Mouse (Mus musculus) hematopoietic stem cell, adult 5-6 weeks (primary cell): Measurements from ENCODE around the gene Gpr153. TPM values are rescaled to one million over a fixed set of nuclear protein-coding genes. Genes with fewer than 3 reads are reported as not detected.
"Not testable (repeated sequence)": the region's sequence is repeated elsewhere in the genome, so short reads cannot be mapped to it uniquely, and the experiment has no call there.

ENCODE experiments used
- ATAC-seq, 2 experiments: fragments of 125-278 bp in 1 of 2; replicated peaks in 1 of 2; 2 replicates each; pipeline ENCODE4 v1.8.0; 2016 to 2017; ENCODE audit warnings: inconsistent platforms in 2 of 2, mild to moderate bottlenecking in 2 of 2, moderate number of reproducible peaks in 2 of 2, low read depth in 1 of 2, moderate TSS enrichment in 1 of 2; ENCODE audit not compliant: low FRiP score in 2 of 2, poor library complexity in 2 of 2, severe bottlenecking in 2 of 2, insufficient read depth in 1 of 2, low TSS enrichment in 1 of 2
- total RNA-seq: library from RNA; stranded (forward); fragments of 172-1452, 232-1000 nt; gene quantifications from 2 replicates; pipeline ENCODE4 v1.2.3, GENCODE M21; 2017

Gpr153 gene
- total RNA-seq = not detected in 2 replicates

DNA sequence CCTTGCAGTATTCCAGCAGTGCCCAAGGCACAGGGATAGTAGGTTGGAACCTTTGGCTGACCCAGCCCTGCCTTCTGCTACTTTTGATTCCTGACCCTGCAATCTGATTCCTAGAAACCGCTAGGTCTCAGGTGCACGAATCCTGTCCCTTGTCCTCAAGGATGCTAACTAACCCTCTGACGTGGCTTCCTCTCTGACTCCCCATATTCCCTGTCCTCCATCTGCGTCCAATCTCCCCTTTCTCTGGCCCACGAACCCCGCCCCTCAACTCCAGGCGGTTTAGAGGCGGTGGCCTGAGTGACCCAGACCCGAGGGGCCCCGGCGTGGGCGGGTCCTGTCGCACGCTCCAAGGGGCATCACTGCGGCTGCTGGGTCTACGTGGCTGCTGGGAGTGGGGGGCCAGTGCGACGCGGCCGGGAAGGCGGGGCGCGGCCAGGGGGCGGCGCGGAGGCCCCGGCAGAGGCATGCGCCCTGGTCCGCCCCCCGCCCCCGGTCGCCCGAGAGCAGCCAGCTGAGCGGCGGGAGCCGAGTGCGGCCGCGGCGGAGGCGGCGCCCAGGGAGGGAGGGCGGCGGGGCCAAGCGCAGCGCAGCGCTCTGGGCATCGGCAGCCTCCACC, at the start of gene Gpr153:
Gpr153 (plus strand) TSS at position 612 of the 616 bp plus-strand sequence.
- ATAC-seq = no peak

DNA sequence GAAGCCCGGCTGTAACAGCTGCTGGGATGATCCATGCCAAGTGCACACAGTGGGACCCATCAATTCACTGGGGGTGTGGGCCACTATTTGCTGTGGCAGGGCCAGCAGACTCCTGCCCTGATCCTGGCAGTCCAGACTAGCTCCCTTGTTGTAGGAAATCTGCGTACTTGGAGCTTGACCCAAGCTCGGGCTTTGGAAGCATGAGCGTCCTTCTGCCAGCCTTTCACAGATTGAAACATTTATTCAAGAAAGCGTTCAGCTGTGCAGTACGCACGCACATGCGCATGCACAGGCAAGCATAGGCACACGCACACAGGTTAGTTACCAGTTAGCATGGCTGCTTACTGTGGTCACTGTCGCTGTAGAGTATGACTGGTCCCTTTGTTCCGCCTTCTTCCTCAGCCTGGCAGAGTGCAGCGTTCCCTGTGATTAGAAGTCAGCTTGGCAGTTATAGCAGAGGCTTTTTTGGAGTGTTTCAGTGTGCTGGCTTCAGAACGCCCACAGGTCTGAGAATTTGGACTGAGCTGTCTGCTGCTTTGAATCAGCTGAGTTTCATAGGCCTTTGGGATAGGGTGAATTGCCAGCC, 47.0 kb upstream of the Gpr153 start:
- ATAC-seq = no peak

DNA sequence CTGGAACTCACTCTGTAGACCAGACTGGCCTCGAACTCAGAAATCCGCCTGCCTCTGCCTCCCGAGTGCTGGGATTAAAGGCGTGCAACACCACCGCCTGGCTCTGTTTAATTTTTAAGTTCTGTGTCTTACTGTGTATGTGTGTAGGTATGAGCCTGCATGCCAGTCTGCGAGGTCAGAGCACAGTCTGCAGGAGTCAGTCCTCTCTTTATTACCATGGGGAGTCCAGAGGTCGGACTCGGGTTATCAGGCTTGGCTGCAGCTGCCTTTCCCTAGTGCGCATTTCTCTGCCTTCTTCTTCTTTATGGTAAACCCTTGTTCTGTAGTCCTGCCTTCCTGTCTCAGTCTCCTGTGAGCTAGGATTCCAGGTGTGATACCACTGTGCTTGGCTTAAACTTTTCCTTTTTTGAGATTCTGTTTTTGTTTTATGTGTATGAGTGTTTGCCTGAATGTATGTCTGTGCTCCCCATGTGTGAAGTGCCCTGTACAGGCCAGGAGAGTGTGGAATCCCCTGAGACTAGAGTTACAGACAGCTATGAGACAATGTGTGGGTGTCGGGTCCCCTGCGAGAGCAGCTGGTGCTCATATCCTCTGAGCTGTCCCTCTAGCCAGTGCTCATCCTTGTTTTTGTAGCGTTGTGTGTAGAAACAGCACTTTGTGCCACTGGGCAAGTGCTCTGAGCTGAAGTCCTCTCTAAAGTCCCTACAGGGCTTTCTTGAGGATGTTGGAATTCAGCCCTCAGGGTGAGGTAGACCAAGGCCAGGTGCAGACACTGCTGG, 46.1 kb upstream of the Gpr153 start:
- ATAC-seq = no peak

DNA sequence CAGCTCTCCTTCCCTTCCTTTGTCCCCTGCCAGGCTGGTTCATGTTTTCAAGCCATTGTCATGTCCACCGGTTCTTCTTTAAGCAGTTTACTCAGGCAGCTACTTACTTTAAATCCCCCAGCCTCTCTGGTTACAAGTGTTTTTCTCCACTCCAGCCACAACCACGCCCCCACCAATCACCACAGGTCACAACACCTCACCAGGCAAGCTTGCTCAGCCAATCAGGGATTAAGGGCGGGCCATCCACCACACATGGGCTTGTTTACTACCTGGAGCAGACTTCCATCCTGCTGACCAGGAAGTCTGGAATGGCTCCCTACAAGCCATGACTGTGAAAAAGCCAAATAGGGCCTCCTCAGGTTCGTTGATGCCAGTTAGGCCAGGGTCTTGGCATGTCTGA, 43.7 kb upstream of the Gpr153 start:
- ATAC-seq = not testable (repeated sequence)

DNA sequence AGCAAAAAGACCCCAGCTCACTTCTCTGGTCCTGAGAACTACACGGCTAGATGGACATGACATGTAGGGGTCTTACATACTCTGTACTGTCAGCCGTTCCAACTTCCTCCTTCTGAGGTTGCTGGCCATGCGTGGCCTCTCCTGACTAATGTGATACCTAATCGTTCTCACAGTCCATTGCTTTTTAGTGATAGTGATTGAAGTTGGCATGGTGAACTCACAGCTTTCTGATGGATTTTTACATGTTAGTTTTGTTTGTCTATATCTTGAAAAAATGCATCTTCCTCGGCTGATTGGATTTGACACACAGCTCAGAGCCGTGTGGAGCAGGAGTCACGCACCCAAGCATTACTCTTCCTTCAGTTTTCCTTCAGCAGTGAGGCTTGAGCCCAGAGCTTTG, 42.7 kb upstream of the Gpr153 start:
- no peak for ATAC-seq

DNA sequence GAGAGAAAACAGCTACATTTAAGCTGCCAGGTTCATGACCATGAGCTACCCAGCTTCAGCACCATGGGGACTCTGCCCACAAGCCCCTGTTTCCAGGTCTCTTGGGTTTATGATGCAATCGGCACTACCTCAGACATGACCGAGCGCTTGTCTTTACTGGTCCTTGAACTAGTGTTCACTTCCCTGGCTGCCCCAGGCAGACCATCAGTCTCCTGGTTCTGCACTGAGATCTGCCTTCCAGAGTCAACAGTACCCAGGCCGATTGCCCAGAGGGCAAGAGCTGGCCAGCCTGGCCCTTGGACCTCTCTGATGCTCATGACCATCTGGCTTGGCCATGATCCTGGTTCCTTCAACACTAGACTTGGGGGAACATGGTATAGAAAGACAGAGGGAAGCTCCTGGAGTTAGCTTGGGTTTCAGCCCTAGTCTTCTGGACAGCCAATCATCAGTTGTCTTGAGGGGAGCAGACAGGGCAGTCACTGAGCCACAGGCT, 41.6 kb upstream of the Gpr153 start:
- no peak for ATAC-seq

DNA sequence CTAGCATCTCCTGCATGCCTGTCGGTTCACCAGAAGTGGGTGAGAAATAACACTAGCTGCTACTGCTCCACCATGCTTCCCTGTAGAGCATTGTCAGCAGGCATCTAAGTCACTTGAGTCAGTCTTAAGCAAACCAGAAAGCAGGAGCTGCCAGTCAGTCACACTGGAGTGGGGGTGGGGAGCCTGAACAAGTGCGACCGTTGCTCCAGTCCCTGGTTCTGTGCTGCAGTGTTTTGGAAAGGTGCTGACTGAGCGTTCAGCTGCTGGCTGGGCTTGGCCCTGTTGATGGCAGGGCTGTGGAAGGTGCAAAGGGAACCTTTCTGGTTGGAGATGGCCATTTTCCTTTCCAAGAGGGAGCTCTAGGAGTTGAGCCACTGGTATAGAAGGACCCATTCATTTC, 34.1 kb upstream of the Gpr153 start:
- ATAC-seq = no peak

DNA sequence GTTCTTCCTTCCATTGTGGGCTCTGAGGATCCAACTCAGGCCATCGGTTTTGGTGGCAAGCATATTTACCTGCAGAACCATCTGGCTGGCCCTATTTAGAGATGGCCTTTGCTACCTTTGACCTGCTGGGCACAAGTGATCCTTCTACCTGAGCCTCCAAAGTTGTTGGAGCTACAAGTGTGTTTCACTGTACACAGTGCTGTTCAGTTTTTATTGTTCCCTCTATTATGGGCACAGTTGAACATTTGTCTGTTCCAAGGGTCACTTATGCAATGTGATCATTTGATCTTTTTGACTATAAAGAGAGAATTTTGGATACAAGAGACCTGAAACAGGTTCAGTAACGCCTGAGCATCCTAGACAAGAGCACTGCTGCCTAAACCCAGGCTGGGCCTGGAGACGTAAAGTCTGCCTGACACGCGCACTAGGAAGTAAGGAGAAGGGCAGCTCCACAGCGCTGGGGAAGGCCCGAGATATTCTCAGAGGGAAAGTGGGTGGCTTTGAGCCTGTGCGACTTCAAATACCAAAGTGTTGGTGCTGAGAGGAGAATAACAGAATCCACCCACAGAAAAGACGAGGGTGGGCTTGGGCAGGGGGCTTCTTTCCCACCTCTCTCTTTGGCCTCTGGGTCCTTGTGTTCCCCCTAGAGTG, 30.7 kb upstream of the Gpr153 start:
- ATAC-seq = no peak

DNA sequence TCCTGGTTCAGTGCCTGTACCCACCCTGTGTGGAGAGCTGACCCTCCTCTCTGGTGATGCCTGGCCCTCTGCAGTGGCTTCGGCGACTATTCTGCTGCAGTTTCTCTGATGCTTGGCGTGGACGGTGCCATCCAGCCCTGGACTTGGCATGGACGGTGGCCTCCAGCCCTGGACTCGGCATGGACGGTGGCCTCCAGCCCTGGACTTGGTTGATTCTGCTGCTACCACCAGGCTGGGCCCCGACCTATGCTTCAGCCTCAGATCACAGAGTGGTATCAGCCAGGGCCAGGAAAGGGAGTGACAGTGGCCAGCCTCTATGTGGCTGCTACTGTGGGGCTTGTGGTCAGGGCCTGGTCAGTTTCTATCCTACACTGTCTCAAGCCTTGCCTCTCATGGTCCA, 30.1 kb upstream of the Gpr153 start:
- no peak for ATAC-seq

DNA sequence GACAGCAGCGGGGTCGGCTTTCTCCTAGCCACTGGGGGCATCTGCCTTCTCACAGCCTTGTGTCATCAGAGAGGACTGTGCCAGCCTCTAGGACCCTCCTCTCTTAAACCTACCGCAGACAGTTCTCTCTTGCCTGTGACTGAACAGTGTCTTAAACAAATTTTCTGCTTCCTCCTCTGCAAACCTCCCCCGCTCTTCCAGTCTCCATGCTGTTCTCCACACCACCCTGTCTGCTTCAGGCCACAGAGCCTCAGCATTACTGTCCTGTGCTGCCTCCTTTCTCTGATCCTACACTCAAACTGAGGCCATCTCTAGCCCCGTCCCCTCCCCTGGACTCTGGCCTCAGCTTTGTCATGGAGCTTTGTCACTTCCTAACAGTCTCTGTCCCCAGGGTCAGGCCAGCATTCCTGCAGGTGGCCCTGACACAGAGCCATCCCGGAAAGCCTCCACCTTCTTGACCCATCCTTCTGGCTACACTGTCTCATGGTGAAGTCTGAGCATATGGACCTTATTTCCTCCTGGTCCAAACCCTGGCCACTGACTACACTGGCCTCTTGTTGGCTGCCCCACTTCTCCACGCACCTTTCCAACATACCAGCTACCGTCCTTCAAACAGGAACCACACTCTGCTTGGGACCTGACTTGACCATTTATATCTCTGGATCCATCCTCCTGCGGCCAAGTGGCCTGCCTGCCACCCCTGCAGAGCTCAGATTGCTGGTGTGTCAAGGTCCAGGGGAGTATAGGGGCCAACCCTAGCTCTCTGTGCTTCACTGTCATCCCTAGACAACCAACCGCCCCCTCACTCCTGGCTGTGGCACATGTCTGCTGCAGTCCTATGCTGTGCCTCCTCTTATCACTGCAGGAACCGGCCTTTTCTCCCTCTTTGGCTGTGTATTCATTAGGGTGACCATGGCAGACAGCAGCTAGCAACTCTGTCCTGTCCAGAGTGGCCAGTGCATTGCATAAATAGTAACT, 29.2 kb upstream of the Gpr153 start:
- ATAC-seq = no peak

DNA sequence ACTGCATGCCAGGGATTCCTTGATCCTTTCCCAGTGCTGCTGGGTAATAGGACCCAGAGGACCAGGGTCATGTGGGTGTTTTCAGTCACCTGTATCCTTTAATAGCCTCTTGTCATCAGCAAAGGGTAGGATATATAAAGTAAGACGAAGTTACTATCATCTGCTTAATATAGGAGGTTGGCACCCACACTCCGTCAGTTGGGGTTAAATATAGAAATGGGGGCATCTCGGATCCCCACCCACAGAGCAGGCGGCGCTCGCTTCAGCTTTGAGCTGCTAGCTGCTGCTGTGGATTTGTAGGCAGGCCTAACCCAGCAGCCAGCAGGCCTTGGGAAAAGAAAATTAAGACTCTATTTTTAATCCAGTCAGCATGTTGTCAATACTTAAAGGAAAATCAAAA, 28.0 kb upstream of the Gpr153 start:
- no peak for ATAC-seq

DNA sequence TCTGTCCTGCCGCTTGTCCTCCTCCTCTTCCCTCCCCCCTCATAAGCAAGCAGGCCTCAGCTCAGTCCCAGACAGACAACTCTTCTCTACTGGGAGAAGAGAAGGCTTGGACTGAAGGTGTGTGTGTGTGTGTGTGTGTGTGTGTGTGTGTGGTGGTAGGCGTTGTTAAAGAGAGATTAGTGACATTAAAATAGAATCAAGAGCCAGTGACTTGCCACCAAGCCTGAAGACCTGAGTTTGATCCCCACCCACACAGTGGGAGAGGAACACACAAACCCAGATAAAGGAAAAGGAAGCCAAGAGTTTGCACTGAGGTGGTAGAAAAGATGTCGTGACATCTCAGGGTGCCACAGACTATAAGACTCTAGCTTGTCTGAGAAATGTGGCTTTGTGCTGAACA, 26.8 kb upstream of the Gpr153 start:
- no peak for ATAC-seq

DNA sequence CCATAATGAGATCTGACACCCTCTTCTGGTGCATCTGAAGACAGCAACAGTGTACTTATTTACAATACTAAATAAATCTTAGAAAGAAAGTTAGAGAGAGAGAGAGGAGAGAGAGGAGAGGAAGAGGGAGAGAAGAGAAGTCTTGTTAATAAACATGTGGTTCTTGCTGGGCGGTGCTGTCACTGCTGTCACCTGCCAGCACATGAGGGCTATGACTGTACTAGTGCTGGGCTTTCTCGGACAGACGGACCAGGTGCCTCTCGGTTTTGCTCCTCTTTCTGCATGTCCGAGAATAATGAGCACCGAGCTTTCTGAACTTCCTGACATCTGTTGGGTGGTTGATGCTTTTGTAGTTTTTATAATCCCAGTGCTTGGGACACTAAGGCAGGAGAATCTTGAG, 23.4 kb upstream of the Gpr153 start:
- ATAC-seq = no peak

DNA sequence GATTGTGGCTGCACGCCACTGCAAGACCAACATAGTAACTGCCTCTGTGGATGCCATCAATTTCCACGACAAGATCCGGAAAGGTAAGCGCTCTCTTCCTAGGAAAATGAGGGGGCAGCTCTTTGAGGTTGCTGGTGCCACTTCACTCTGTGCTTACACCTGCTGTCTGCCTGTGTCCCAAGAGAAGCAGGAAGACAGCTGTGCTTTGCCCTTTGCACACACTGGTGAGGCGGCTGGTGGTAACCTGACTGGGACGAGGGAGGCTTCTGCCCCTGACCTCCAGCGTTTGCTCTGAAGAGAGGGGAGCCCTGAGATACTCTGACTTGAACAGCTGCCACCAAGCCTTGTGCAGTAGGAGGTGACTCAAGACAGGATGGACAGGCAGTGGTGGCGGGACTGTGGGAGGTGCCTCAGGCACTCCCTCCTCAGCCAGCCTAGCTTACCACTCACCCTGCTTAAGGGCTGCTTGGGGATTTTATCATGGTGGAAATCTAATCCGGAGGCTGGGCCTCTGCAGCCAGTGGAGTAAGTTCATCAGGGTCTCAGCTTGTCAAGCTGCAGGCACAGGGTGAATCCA, 20.8 kb upstream of the Gpr153 start:
- no peak for ATAC-seq

DNA sequence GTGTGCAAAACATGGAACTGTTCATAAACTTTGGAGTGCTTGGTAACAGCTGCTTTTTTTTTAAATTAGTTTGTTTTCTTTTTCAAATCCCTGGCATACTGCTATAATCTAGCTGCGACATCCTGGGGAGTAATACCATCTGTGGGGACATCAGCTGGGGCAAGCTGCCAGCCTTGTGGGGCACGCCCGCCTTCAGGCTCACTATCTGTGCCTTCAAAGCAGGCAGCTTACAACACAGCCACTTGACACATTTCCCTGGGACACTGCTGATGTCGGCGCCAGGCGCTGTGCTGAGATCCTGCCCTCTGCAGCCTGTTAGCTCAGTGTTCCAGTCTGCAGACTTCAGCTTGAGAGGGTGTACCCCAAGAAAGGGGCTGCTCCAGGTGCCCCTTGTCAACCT, 17.0 kb upstream of the Gpr153 start:
- ATAC-seq = no peak; a peak in 1 of 4 replicates

DNA sequence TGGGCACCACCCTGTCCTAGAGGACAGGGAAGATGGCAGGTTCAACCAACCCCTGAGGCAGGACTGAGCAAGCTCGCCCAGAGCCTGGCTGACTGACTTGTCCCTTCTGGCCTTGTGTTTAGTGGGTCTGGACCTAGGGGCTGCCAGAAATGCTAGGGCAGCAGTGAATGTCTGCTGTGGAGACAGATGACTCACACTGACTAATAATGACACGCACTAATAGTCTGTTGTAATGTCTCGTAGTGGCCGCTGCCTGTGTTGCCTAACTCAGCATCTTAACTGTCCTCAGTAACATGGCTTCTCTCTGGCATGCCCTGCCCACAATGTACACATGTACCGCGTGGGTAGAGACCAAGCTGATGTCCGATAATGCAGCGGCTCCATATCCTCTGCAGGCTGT, 13.6 kb upstream of the Gpr153 start:
- ATAC-seq = no peak

DNA sequence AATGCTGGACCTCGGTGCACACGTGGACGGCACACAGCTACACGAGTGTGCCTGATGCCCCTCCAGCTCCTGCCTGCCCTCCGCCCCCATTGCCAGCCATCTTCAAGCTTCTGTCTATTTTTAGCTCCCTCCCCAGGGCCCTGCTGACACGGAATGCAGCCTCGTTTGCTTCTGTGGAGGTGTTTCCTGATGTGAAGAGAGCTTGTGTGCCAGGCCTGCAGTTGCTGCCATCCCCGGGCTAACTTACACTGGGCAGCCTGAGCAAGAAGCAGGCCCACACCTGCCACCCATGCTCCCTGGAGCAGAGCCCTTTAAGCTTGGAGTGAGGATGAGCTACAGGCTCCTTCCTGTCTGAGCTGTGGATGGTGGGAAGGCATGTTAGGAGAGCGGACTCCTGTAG, 11.8 kb upstream of the Gpr153 start:
- ATAC-seq = no peak
